Mouse (Mus musculus) right cerebral cortex, postnatal 10 days (tissue): ENCODE results near the gene Tmem39a.

Experiments
- DNase-seq, 2 experiments: peaks; one replicate each; pipeline ENCODE4 v3.0.0; 2021; ENCODE audit warnings: low spot score in 2 of 2

The Tmem39a gene

DNA sequence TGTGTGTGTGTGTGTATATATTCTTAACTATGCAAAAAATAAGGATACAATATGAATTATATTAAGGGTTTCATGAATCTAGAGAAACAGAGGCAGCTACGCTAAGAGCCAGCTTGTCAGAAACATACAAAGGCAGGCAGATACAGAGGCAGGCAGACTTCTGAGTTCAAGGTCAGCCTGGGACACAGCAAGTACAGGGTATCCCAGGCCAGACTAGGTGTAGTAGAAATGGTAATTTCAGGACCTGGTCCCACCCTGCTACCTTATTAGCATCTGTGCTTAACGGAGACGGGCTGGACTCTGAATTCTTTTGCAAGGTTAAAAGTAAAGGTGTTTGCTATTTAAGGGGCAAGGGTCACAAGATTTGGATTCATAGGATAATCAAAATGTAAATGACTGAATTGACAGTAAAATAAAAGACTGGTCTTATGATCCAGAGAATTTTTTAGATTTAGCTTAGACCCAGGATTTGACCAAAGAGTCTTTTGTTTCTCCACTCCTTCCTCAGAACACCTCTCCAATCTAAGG is at the start of gene Tmem39a:
TSS of gene Tmem39a (plus strand) at position 478 of the 528 bp plus-strand sequence.
- no peak for DNase-seq

DNA sequence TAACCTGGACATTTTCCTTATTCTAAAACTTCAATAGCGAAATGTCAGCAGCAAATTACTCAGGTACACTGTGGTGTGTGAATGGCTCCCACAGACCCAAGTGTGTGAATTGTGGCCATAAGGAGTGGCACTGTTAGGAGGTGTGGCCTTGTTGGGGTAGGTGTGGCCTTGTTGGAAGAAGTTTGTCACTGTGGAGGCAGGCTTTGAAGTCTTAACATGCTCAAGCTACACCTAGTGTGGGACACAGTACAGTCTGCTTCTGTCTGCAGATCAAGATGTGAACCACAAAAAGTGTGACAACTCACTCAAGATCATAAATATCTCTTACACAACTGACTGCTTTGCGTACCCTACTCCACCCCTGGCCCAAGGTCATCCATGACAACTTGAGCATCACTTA is 47.7 kb upstream of the Tmem39a start:
- no peak for DNase-seq

GRCm38 (mm10) chr16:38519140-38519539 is 39.4 kb upstream of the Tmem39a start:
- no peak for DNase-seq

- DNase-seq = no peak
Measured at GRCm38 (mm10) chr16:38521211-38521987, 37.1 kb upstream of the Tmem39a start.

DNA sequence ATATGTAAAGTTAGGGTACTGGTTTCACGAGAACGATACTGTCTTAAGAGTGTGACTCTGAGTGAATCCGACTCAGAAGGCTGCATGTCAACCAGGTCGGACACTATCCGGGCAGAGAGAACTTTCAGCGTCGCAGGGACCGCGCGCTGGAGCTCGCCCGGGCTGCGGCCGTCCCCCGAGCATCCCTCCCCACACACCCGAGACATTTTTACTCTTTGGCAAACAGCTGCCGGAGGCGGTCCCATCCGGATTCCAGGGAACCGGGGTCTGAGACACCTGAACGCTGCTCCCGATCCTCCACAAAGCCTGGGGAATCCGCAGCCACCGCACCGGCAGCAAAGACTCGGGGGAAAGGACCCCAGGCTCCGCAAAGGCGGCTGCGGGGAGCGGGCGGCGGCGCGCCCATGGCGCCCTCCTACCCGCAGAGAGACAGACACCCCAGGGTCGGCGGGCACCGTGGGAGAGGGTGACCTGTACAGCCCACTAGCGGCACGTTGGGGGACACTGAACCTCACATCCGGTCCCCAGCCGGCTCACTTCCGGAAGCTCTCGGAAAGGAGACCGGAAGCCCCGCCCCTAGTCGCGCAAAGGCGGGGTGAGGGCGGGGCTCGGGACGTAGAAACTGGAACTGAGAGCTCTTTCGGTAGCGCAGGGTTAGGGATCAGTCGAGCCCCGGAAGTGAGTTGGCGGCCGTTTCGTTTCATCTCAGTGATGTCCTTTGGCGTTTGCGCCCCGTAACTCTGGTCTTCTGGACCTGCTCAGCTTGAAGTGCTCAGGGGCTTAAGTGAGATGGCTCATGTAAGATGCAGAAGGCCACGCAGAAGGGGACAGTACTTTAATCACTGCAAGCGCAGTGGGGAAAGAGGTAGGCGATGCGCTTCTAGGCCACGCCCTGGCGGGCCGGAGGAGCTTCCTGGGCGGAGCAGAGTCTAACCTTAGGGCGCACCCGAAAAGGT is 36.1 kb upstream of the Tmem39a start, which contains the start of gene Timmdc1:
TSS of gene Timmdc1 (minus strand) at position 535 of the 956 bp plus-strand sequence.
- peak; percentile 97 for DNase-seq

GRCm38 (mm10) chr16:38526264-38526663 is 32.2 kb upstream of the Tmem39a start:
- DNase-seq = no peak

DNA sequence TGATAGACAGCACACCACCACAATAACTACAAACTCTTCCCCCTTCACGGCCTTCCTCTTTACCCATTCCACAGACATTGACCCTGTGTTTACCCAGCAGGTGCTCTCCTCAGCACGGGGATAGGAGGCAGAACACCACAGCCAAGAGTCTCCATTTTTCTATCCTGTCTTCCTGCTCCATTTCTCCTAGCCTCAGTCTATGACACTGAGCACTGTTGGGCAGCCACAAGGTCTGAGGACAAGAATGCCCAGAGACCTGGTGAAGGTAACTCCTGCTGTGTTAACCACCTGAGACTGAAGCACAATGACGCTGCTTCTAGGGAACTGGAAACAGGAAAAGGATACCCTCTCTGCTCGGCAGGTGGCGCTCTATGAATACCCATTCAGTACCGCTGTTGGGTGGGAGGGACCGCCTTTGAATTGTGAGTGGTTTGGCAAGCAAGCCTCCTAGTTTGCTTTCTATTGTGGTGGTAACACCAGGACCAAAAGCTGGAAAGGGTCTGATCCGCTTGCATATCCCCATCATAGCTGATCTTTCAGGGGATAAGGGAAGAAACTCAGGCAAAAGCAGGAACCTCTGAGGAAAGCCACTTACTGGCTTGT is 21.9 kb upstream of the Tmem39a start:
- peak; percentile 76 to 85 for DNase-seq

GRCm38 (mm10) chr16:38538716-38539380 is 19.6 kb upstream of the Tmem39a start:
- no peak for DNase-seq

DNA sequence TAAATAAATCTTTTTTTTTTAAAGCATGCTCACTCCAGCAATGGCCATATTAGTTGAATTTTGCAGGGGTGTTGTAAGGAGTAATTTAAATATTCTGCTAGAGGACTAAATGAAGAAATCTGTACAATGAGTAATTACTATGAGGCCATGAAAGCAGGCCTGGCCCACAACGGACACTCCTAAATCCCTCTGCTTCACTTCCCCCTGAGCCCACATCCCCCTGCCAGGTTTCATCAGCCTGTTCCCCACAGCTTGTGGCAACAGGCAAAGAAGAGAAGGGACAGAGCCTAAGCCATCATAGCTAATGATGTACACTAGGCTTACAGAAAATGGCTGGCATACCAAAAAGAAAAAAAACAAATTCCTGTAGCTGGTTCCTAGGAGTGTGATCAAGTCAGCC is 10.5 kb upstream of the Tmem39a start:
- no peak for DNase-seq

DNA sequence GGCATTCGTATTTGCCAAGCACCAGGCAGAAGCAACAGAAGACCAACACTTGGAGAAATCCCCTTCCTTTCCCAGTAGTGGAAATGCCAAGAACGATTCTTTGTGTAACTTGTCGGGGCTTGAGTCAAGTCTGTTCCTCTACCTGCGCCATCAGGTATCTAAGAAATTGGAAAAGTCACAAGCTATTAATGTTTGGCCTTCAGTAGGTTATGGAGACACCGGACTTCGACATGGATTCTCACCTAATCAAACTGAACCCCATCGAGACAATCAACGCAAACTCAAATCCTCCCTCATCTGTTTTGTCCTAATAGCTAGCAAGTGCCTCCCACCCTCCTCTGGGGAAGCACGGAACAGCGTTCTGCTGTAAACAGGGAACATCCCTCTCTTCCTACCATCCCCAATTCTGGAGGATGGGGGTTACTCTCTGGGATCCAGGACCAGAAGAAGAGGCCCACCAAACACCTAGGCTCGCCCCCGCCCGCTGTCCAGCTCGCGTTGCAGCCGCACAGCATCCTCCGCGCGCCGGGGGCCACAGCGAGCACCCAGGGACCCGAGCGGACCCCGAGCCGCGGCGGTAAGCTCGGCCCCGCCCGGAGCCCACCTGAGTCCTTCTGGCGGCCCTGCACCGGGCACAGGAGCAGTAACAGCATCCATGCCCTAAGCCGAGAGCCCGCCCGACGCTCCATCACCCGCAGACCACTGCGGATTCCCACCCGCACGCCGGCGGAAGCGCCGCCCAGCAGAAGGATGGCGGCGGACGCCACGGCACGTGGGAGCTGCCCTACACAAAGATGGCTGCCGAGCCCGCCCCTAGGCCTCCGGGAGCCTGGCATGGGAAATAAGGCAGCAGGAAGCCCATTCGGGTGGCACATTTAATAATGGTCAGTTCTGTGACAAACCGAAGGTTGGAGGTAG is 8.8 kb upstream of the Tmem39a start, which contains the start of gene Poglut1:
TSS of gene Poglut1 (minus strand) at position 780 of the 918 bp plus-strand sequence.
- DNase-seq = peak; percentile 91

DNA sequence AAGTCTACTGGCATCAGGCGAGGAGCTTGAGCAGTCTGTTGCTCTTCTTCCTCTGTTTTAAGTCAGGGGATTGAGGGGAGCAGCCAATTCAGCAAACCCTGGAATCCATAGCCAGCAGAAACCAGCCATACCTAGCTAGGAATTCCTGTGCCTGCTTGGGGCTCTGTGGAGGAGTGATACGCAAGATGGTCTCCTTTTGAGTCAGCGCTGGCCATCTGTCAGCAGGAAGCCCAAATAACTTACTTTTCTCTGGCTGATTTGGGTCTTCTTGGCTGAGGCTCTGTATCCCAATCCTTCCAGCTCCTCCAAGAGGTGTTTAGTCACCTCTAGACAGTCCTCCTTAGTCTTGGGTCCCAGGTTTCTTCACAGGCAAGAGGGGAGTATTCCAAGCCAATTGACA is 2.5 kb upstream of the Tmem39a start:
- DNase-seq = no peak

GRCm38 (mm10) chr16:38562131-38562967 is 3.9 kb downstream of the Tmem39a start:
- peak; percentile 97 for DNase-seq

DNA sequence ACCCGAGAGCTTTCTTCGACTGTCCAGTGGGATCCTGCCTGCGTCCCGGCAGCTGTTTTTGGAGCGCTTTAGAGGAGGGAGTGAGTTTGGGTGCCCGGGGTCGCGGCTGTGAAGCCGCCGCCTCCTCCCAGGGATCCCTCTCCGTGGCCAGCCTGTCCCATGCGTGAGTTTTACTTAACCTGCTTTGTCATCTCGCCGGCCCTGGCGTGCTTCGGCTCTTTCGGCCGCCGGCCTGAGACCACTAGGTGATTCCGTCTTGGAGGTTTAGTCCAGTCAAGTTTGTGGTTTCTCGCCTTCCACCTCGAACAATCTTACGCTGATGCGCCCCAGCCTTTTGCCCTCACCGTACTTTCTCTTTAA is 4.5 kb downstream of the Tmem39a start:
- no peak for DNase-seq

DNA sequence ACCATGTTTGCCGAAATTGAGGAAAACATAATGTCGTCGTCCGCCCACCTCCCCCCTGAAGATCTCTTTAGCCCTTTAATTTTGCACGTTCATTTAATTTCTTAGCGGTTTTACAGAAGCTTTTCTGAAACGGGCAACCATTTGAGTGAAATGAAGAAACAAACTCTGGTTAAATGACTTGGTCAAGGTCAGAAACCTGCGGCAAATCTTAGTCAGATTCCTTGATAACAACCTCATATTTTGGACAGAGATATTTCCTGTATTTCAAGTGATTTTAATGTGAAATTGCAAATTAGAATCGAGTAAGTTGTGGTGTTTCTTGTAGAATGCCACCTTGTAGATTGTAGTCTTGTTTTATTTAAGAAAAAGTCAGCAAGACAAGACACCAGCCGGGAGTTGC is 5.0 kb downstream of the Tmem39a start:
- no peak for DNase-seq

DNA sequence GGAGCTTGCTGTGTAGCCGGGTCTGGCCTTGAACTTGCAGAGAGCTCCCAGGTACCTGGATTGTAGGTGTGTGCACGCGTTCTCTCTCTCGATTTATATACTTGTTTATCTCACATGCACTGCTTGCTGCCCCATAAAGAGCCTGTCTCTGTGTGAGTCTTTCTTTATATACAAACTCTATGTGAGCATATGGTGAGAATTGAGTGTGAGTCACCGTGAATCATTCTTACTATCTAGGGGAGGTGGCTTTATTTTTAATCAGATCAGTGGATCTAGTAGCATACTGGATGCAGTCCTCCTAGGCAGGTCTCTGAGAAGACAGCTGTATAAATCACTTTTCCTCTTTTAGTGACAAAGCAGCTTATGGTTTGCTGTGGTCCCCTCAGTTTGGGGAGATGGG is 9.7 kb downstream of the Tmem39a start:
- no peak for DNase-seq

- no peak for DNase-seq
Measured at GRCm38 (mm10) chr16:38571481-38571880, 13.0 kb downstream of the Tmem39a start.

DNA sequence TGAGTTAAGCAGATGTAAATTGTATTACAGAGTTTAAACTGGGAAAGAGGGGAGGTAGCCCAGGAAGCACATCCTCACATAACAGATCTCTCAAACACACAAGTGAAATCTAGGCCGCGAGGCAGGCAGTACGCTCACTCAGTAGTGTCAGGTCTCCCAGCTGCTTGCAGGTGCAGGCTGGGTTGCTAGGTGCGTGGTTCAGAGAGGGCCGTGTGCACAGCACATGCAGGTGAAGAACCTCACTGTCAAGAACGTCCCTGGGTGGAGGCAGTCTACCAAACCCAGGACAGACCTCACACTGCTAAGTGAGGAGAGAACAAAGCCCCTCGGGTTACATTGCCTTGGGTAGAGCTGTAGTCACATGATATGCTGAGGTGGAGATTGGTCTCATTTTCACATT is 26.3 kb downstream of the Tmem39a start:
- no peak for DNase-seq

GRCm38 (mm10) chr16:38585186-38585585 is 26.7 kb downstream of the Tmem39a start:
- no peak for DNase-seq

- DNase-seq = no peak
Measured at GRCm38 (mm10) chr16:38587163-38587562, 28.7 kb downstream of the Tmem39a start.
